Mouse (Mus musculus): Measurements from ENCODE around the gene Atl1.

Atl1 gene

GRCm38 (mm10) chr12:69941655-69942329 lies 49.4 kb downstream of the Atl1 start:
- in situ Hi-C loops (cut with MboI): no loop called here

GRCm38 (mm10) chr12:69945861-69946260 lies 53.4 kb downstream of the Atl1 start:
- in situ Hi-C loops (cut with MboI): no loop called here

GRCm38 (mm10) chr12:69947502-69947901 lies 55.1 kb downstream of the Atl1 start:
- in situ Hi-C loops (cut with MboI): no loop called here

DNA sequence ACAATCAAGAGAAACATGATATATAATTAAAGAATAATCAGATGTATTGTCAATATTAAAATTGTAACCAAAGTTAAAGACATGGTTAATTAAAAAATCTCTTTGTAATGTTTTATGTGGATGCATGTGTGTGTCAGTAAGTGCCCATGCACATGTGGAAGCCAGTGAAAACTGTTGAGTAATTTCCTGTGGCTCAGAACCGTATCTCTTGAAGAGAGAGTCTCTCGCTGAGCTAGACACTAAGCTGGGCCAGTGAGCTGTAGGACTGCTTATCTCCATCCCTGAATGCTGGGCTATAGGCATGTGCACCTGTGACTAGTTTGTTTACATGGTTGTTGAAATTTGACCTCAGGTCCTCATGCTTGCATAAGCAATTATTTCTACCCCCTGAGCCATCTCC lies 65.0 kb downstream of the Atl1 start:
- in situ Hi-C loops (cut with MboI): no loop called here

DNA sequence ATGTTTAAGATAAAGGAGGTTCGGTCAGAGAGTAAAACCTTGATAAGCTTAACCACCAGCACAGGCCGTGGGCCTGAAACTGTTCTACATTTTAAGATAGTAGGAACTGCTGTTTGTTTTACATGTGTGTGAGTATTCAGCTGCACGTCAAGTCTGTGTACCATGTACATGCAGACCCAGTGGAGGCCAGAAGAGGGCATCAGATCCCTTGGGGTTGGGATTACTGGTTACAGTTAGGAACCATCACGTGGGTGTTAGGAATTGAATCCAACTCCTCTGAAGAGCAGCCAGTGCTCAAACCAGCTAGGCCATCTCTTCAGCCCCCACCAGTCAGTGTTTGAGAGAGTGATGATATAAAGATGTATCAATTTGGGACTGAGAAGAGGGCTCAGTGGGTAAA lies 70.1 kb downstream of the Atl1 start:
- in situ Hi-C loops (cut with MboI): no loop called here

GRCm38 (mm10) chr12:69963141-69963540 lies 70.7 kb downstream of the Atl1 start:
- in situ Hi-C loops (cut with MboI): no loop called here

DNA sequence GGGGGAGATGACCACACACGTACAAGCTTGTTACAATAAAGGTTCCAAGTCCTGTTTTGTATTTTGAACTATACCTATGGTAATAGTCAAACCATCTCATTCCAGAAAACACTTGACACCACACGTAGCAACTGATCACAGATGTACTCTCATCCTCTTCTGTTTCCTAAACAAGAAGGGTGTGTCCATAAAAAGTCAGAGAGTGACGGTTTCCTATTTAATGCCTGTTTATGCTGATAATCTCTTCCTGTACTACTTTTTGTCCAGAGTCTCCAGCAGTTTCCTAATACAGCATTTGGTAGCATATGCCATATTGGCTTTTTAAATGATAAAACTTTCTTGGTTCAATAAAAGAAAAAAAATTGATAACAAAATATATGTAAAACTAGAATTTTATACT lies 73.2 kb downstream of the Atl1 start:
- in situ Hi-C loops (cut with MboI): no loop called here

DNA sequence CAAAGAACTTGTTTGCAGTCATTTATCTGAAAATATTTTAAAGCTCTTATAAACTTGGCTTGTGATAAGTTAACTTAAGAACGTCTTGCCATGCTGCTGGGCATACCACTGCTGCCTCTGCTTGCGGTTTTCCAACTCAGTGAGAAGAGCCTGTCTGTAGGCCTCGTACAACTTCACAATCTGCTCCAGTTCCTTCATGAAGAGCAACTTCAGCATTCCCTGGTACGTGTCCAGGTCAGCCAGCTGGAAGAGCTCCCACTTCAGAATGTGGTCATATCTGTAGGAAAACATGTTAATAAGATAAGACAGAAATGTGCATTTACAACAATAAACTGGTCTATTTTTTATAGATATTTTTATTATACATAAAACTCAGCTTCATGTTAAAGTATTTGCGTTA lies 73.7 kb downstream of the Atl1 start:
- in situ Hi-C loops (cut with MboI): no loop called here

DNA sequence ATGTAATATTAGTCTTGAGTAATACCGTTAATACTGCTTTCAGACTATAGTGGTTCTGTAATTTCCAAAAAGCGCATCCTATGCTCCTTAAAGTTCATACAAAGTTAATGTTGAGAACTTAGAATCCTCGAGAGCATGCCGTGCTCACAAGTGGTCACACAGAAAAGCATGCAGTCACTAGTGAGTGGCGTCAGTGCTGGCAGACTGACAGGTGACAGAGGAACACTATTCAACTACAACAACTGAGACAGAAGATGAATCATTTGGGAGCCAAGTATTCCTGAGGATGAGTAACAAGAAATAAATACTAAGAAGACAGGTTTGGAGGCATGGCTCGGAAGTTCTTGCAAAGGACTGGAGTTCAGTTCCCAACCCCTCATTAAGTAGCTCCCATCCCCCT lies 74.7 kb downstream of the Atl1 start:
- in situ Hi-C loops (cut with MboI): no loop called here

DNA sequence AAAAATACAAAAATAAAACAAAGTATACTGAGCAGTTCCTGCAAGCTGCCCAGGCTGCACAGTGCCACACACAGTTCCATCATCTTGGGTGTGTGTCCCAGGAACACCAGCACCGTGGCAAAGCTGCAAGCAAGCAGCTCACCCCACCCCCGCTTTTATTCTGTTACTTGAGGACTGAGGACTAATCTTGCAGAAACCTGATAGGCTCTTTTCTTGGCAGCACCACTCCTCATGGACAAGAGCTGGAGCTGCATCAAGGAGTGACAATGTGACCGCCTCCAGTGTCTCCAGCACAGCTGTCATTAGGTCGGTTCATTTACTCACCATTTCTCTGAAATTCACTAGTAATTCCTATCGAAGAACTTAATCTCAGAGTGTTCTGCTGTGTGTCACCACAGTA lies 75.7 kb downstream of the Atl1 start:
- in situ Hi-C loops (cut with MboI): no loop called here

DNA sequence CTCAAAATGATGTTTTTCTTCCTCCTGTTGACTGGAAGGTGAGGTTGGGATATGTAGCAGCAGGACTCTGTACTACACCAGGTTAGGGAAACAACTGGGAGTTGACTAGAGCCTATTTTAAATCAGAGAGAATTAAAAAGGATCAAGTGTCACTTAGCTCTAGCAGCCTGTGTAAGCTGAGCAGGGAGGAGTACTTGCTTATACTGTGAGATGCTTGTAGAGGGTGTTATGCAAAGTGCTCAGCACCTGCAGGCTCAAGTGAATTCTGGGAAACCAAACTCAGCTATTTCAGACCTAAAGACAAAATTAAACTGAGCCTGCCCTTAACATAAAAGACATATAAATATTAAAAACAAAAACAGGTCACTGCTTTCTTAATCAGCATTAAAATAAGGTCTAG lies 81.3 kb downstream of the Atl1 start:
- in situ Hi-C loops (cut with MboI): no loop called here

GRCm38 (mm10) chr12:69976688-69977087 lies 84.3 kb downstream of the Atl1 start:
- in situ Hi-C loops (cut with MboI): no loop called here

- in situ Hi-C loops (cut with MboI): no loop called here
Observed at GRCm38 (mm10) chr12:69977376-69977998, 85.1 kb downstream of the Atl1 start.

- in situ Hi-C loops (cut with MboI): no loop called here
Observed at GRCm38 (mm10) chr12:69982874-69983273, 90.5 kb downstream of the Atl1 start.

GRCm38 (mm10) chr12:69985546-69985945 lies 93.1 kb downstream of the Atl1 start:
- in situ Hi-C loops (cut with MboI): no loop called here

- in situ Hi-C loops (cut with MboI): no loop called here
Observed at GRCm38 (mm10) chr12:69986241-69986762, 93.9 kb downstream of the Atl1 start.

- in situ Hi-C loops (cut with MboI): no loop called here
Observed at GRCm38 (mm10) chr12:69986786-69987497, 94.5 kb downstream of the Atl1 start, which contains the start of gene Sav1. Sav1 (minus strand) TSS chr12:69987002.

GRCm38 (mm10) chr12:69995382-69995781 lies 103.0 kb downstream of the Atl1 start:
- in situ Hi-C loops (cut with MboI): no loop called here

DNA sequence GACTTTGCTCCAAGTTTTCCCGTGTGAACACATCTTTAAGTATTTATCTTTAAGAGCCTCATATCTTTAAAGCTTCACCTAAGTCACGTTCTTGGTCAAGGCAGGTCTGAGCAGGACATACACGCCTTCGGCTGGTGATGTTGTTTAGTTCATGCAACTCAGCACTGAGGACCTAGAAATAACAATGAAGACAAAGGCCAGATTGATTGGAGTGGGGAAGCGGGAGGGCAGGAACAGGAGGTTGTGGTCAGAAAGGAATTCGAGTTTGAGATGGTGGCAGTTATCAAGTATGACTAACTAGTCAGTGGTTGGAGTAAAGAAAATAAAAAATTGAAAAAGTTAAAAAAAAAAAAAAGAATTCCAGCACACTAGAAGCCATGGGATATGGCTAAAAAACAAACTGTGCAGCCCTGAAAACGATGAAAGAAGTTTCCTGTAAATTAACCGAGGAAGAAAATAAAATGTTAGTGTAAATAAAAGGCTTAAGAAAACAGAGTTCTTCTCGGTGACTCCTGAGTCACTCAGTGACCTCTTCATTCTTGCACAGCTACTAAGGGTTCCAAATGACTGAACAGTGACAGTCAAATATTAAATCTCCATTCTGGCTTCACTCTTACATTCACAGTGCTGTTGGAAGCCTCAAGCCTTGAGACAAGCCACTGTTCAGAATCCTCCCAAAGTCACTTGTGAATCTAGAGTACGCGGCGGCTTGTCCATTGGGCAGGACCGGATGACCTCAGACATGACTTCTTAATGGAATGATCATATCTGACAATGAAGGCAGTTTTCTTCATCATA lies 106.0 kb downstream of the Atl1 start:
- in situ Hi-C loops (cut with MboI): no loop called here

DNA sequence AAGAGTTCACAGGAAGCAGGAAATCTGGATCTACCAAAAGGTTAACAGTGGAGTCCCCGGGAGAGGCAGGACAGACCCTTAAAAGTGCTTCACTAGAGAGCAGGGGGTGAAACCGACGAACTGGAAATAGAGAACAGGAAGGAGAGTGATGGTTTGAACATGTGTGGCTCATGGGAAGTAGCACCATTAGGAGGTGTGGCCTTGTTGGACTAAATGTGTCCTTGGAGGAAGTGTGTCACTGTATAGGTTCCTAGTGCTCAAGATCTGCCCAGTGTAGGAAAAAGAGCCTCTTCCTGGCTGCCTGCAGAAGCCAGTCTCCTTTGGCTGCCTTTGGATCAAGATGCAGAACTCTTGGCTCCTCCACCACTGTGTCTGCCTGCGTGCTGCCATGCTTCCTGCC lies 112.7 kb downstream of the Atl1 start:
- in situ Hi-C loops (cut with MboI): no loop called here

GRCm38 (mm10) chr12:70010356-70010755 lies 117.9 kb downstream of the Atl1 start:
- in situ Hi-C loops (cut with MboI): no loop called here

GRCm38 (mm10) chr12:70011681-70012080 lies 119.3 kb downstream of the Atl1 start:
- in situ Hi-C loops (cut with MboI): no loop called here
